Mouse (Mus musculus) embryonic facial prominence, embryonic 14.5 days (tissue): Measurements from ENCODE around the gene Dtnb. TPM values are rescaled to one million over a fixed set of nuclear protein-coding genes. Genes with fewer than 3 reads are reported as not detected.

Source experiments
- microRNA-seq: library from miRNA; unstranded; fragments of <30 nt; microRNA quantifications from one replicate; pipeline ENCODE4, GENCODE M21; 2016; ENCODE audit warnings: borderline number of aligned reads
- polyA plus RNA-seq: library from polyadenylated mRNA; unstranded; fragments of >200 nt; fragmentation: Nextera tagmentation; extraction: Ambion mirVana; gene quantifications from 2 replicates; pipeline ENCODE4 v1.2.1, GENCODE M21; 2014

Gene Dtnb
- polyA plus RNA-seq, 1 experiment from 2014 or later: 27.4 TPM

Small RNA genes within 50 kb of the gene (microRNA-seq; reads per million reads assigned to microRNA genes)
- not detected for gene Gm26050

Other genes starting within 250 kb of the Dtnb start
- 11.1 and 13.4 TPM in 2 replicates for gene Kif3c, start 207.2 kb upstream of the Dtnb start, polyA plus RNA-seq
- gene Asxl2, start 145.5 kb upstream of the Dtnb start, polyA plus RNA-seq: 13.4 and 13.7 TPM in 2 replicates
- gene Dnmt3a, start 233.6 kb downstream of the Dtnb start, polyA plus RNA-seq: 64.9 and 65.2 TPM in 2 replicates